Mouse (Mus musculus) testis, postnatal 10 days (tissue): ENCODE results near the gene Gm43552.
A peak's percentile ranks its signal among the peaks of the same experiment; 100 is the strongest.
"Not testable (repeated sequence)": the region's sequence is repeated elsewhere in the genome, so short reads cannot be mapped to it uniquely, and the experiment has no call there.

Experiments
- DNase-seq: peaks from one replicate; pipeline ENCODE4 v3.0.0; 2021; ENCODE audit warnings: low spot score

The Gm43552 gene

DNA sequence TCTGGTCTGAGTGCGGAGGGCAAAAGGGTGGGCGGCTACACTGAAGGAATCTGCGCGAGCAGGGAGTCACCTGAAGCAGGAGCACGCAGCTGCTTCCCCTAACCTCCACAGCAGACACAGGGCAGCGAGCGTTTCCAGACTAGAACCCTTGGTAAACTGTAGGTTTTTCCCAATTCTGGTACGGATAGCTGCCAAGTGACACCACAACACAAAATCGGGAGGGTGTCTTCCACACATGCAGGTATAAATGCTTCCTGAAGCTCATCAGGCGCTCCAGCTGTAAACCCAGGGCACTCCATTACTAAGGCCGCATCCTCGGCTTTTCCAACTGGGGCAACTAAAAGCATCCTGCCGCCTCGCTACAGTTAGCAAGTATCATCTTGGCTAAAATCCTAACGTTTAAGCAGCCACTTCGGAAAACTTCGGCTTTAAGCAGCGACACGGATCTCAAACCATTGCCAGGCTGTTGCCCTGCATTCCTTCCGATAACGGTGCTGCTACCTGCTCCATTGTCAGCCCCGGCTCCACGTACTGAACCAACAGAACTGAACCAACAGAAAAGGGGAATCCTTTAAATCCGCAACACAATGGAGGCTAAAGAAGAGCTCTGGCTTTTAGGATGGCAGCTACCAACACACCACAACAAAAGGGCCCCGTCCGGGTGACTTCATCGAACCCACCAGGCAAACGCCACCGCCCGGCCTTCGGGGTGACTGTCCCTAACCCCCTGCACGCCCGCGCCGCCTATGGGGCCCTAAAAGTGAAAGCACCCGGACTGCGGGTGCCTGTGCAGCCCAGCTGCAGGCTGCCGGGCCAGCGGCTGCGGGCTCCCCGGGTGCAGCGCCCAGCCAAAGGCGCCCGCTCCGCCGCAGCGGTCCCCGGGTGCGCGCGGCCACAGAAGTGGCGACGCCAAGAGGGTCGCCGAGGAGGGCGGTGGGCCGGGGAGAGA, 592 bp downstream of the Gm43552 start:
- DNase-seq = peak; percentile 80

DNA sequence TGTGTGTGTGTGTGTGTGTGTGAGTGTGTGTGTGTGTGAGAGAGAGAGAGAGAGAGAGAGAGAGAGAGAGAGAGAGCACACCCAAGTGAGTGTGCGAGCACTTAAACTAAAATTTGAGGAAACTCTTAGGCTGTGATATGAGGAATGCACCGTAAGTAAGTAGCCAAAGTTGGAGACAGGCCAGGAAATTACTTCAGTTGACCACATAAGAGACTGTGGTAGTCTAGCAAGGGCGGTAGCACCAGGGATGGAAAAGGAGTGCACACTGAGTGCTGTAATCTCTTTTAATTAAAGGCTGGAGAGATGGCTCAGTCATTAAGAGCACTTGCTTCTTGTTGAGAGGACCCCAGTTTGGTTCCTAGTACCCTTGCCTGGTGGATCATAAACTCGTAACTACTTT, 2.8 kb downstream of the Gm43552 start:
- DNase-seq = no peak

DNA sequence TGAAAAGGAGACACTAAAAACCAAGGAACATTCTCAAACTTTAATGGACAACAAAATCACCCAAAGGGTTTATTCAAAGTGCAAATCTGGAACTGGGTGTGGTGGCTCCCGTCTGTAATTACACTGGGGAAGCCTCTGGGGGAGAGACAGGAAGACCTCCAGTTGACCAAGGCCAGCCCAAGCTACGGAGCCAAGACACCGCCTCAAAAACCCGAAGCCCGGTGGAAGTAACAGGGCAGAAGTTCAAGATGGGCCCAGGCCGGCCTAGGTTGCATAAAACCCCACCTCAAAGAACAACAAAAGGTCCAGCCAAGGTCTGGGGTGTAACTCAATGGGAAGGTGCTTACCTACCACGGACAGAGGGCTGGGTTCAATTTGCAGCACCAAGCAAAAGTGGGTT, 3.9 kb downstream of the Gm43552 start:
- no peak for DNase-seq

DNA sequence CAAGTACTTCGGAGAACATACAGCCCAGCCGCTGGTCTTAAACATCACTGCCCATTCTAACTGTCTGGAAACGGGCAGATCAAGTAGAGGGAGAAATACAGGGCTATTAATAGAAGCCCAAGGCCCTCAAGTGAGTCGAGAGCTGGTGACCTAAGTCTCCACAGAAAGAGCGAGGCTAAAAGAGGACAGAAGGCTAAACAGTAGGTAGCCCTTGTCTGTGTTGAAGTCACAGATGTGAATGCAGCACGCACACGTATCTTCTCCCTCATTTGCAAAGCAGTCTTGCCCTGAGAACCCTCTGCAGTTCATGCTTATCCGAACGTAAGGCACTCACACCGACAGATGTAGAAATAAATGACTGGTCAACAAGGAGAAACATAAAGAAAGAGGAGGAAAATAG, 5.3 kb downstream of the Gm43552 start:
- no peak for DNase-seq

DNA sequence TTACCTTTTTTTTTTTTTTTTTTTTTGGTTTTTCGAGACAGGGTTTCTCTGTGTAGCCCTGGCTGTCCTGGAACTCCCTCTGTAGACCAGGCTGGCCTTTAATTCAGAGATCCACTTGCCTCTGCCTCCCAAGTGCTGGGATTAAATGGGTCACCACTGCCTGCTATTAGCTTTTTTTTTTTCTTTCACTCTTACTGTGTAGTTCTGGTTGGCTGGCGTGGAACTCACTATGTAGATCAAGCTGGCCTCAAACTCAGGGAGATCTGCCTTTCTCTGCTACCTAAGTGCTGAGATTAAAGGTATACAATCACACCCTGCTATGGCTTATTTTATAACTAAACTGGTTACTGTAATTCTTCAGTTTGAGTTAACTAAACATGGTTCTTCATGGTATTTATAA, 6.1 kb downstream of the Gm43552 start:
- no peak for DNase-seq

- DNase-seq = no peak
Observed at GRCm38 (mm10) chr5:65482996-65483395, 9.6 kb downstream of the Gm43552 start.

DNA sequence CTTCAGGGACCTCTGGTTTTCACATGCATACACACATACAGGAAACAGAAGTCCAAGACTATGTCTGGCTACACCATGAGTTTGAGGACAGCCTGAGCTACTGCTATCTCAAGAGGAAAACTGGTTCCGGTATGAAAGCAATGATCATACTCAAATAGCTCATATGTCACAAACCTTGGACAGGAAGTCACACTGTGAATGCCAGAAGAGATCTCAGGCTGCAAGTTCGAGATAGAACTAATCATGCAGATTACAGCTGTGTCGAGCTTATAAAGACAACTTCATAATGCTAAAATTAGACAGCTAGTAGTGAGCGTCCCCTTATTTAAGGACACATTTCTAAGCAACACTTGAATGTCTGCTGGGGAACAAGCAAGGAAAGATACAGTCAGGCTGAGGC, 12.1 kb downstream of the Gm43552 start:
- DNase-seq = no peak

DNA sequence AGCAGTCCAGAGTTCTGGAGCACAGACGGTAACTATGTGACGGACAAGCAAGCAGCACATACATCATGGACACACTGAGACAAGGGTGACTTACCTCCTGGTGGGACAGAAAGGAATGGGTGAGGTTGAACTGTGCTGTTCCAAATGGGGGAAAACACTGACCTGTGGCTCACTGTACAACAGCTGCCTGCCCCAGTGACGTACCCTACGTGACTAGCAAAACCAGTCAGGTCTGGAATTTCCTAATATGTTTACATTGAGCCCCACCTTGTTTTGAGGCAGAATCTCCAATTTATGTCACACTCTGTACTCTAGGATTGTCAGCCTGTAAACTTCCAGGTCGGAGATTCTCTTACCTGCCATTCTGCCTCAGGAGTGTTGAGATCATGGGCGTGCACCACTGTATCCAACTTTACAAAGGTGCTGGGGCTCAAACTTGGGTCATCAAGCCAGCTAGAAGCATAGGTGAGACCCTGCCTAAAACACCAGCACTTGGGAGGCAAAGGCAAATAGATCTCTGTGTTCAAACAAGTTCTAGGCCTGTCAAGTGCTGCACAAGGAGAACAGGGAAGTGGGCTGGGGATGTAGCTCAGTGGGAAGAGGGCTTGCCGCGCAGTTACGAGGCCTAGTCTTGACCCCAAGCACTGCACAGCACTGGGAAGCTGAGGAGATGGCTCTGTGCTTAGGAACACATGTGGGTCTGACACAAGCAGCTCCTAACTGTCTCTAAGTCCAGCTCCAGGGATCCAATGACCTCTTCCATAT, 12.8 kb downstream of the Gm43552 start:
- DNase-seq = no peak

GRCm38 (mm10) chr5:65478224-65478623, 14.4 kb downstream of the Gm43552 start:
- DNase-seq = no peak

- DNase-seq = not testable (repeated sequence)
Observed at GRCm38 (mm10) chr5:65476739-65477138, 15.9 kb downstream of the Gm43552 start.

DNA sequence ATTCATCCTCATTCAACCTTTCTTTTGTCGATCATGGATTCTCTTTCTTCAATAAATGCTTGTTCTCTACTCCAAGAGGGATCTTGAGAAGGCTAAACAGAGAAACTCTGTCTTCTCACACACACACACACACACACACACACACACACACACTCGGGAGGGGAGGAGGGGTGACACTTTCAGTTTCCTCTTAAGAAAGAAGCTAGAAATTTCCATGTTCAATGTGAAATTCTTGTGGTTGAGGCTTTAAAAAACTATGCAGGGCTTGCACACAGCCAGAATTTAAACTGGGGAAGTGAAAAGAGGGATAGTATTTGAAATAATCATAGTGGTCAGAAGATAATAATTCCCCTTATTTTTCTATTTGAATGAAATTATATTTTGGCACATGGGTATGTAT, 16.8 kb downstream of the Gm43552 start:
- DNase-seq = no peak

DNA sequence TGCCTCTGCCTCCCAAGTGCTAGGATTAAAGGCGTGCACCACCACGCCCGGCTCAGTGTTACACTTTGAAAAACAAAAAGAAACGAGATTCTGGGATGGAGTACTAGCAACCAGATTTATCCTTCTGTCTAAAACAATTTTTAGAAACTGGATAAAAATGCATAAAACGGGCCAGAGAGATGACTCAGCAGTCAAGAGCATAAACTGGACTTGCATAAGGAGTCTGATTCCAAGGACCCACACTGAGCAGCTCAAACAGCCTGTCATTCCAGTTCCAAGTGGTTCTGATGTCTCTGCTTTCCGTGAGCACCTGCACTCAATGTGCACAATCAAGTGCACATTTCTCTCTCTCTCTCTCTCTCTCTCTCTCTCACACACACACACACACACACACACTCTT, 22.9 kb downstream of the Gm43552 start:
- DNase-seq = no peak

DNA sequence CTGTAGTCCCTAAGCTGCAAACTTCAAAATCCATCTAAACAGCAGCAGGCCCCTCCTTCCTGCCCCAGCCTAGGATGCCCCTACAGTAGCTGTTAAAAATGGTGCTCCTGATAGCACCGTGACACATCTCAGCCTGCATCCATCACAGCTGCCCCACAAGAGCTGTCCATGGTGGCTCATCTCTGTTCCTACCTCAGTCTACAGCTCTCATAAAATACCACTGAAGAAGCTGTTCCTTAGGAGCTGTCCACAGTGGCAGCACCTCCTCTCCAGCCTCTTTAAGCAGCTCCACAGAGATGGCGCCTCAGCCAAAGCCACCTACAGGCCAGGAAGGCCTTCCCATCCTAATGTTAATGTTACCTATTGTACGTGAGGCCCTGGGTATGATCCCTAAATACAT, 25.7 kb downstream of the Gm43552 start:
- DNase-seq = no peak

- no peak for DNase-seq
Observed at GRCm38 (mm10) chr5:65460361-65460760, 32.3 kb downstream of the Gm43552 start.

DNA sequence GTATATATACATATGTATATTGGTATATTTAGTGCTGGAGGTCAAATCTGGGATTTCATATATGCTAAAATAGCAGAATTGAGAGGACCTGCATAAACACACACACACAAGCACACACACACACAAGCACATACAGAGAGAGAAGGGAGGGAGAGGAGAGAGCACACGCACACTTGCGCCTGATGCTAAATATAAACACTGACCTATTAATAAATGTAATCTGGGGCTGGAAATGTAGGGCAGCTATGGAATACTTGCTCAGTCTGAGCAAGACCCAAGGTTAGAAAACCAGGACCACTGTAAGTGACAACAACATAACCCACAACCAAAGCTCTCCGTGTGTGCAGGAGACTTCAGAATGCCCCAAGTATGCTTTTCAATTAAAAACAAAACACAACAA, 33.2 kb downstream of the Gm43552 start:
- DNase-seq = no peak

GRCm38 (mm10) chr5:65457846-65458245, 34.8 kb downstream of the Gm43552 start:
- no peak for DNase-seq

GRCm38 (mm10) chr5:65457086-65457827, 35.4 kb downstream of the Gm43552 start:
- DNase-seq = no peak

DNA sequence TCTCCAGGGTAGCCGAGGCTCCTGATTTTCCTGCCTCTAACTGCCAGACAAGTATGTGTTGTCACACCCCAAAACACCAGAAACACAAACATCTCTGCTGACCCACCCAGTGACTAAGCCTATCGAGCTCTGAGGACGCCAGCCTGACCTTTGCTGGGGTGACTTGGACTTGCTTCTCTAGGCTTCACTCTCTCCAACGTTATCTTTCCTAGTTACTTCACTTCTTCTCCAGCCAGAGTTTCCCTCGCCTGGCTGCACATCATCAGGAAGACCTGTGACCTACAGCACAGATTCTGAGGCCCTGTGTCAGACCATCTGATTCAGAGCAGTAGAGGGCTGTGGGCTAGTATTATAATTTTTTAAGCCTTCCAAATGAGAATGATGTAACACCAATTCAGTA, 37.9 kb downstream of the Gm43552 start:
- no peak for DNase-seq

- no peak for DNase-seq
Observed at GRCm38 (mm10) chr5:65448941-65449340, 43.7 kb downstream of the Gm43552 start.

DNA sequence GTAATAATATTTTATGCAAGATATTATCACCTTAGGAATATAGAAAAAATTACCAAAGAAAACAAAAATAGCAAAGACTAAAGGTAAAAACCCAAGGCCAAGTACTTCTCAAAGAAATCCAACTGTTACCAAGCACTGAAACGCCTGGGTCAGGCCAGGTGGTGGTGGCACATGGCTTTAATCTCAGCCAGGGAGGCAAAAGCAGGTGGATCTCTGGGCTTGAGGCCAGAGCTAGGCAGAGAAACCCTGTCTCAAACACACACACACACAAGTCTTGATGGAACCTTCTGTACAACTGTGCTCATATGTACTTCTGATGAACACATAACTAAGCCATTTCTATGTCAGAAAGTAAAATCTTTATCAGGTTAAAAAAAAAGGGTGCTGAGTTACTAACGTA, 44.8 kb downstream of the Gm43552 start:
- DNase-seq = no peak

GRCm38 (mm10) chr5:65446756-65447155, 45.9 kb downstream of the Gm43552 start:
- DNase-seq = no peak

DNA sequence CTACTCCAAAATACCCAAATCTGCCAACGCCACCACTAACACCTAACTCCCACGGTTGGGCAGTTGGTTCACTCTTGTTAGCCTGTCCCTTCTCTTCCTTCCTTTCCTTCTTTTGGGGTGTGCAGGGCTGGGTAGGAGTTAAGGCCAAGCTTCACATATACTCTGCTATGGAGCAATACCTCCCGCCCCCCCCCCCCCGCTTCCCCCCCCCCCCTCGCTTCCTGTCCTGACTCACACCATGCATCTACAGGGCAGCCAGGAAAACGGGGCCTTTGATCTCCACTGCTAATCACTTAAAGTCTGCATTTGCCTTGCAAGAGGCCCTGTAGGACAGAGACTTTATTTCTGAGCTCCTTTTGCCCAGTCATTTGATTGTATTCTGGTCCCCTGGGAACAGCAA, 47.7 kb downstream of the Gm43552 start:
- DNase-seq = no peak

- no peak for DNase-seq
Observed at GRCm38 (mm10) chr5:65438041-65438440, 54.6 kb downstream of the Gm43552 start.
